Mouse (Mus musculus) heart, embryonic 14.5 days (tissue): ENCODE data around the gene Cdk18. TPM values are rescaled to one million over a fixed set of nuclear protein-coding genes. Genes with fewer than 3 reads are reported as not detected.

Experiments
- ATAC-seq: fragments of 200-750 bp; cut with Nextera tagmentation; 2 replicates; pipeline ENCODE4 v1.8.0; 2017; ENCODE audit warnings: low read depth, moderate TSS enrichment; ENCODE audit not compliant: insufficient number of reproducible peaks, insufficient read depth, low FRiP score
- H3K27ac ChIP-seq, 2 experiments: fragments of 200-500 bp in 1 of 2; fragments of 300-500 bp in 1 of 2; sonication (generic) in 1 of 2; replicated peaks in 1 of 2; 2 replicates each; pipeline ENCODE4 v1.5.1; 2012 to 2014; ENCODE audit warnings: low read depth in 2 of 2, low read length in 2 of 2, control low read depth in 1 of 2, mild to moderate bottlenecking in 1 of 2, mixed read lengths in 1 of 2; ENCODE audit not compliant: control insufficient read depth in 1 of 2, insufficient read depth in 1 of 2
- H3K27me3 ChIP-seq: fragments of 300-500 bp; sonication (generic); 2 replicates; pipeline ENCODE4 v1.6.1; 2014; ENCODE audit warnings: mild to moderate bottlenecking, low read length, control low read depth; ENCODE audit not compliant: control insufficient read depth, insufficient read depth
- H3K36me3 ChIP-seq: fragments of 300-500 bp; sonication (generic); 2 replicates; pipeline ENCODE4 v1.6.1; 2014; ENCODE audit warnings: mild to moderate bottlenecking, control low read depth, low read length, mixed read lengths; ENCODE audit not compliant: control insufficient read depth, insufficient read depth
- H3K4me1 ChIP-seq, 2 experiments: fragments of 200-500 bp in 1 of 2; fragments of 300-500 bp in 1 of 2; sonication (generic) in 1 of 2; 2 replicates each; pipeline ENCODE4 v1.6.1; 2012 to 2014; ENCODE audit warnings: low read length in 2 of 2, control low read depth in 1 of 2, mixed read lengths in 1 of 2; ENCODE audit not compliant: control insufficient read depth in 2 of 2, insufficient read depth in 2 of 2
- H3K4me2 ChIP-seq: fragments of 300-500 bp; sonication (generic); 2 replicates; pipeline ENCODE4 v1.6.1; 2014; ENCODE audit warnings: mild to moderate bottlenecking, low read length
- H3K4me3 ChIP-seq, 2 experiments: fragments of 200-500 bp in 1 of 2; fragments of 300-500 bp in 1 of 2; sonication (generic) in 1 of 2; 2 replicates each; pipeline ENCODE4 v1.5.1; 2012 to 2014; ENCODE audit warnings: low read length in 2 of 2, mild to moderate bottlenecking in 2 of 2, control low read depth in 1 of 2, low read depth in 1 of 2, moderate library complexity in 1 of 2; ENCODE audit not compliant: control insufficient read depth in 1 of 2, insufficient read depth in 1 of 2
- H3K9ac ChIP-seq: fragments of 300-500 bp; sonication (generic); 2 replicates; pipeline ENCODE4 v1.6.1; 2014; ENCODE audit warnings: mild to moderate bottlenecking, low read length
- H3K9me3 ChIP-seq: fragments of 300-500 bp; sonication (generic); 2 replicates; pipeline ENCODE4 v1.6.1; 2016; ENCODE audit warnings: low read length, control low read depth; ENCODE audit not compliant: control insufficient read depth
- WGBS: fragments of 180-500 bp; shearing (Covaris S2); extraction: QIAGEN DNeasy Blood & Tissue Kit; methylation state at CpG from one replicate; pipeline ENCODE4 v1.1.7; 2014; 5-methylcytosine and 5-hydroxymethylcytosine counted together
- polyA plus RNA-seq: library from polyadenylated mRNA; unstranded; fragments of >200 nt; fragmentation: Nextera tagmentation; extraction: Ambion mirVana; gene quantifications from 2 replicates; pipeline ENCODE4 v1.2.1, GENCODE M21; 2014

Cdk18 gene
- polyA plus RNA-seq, 1 experiment from 2014 or later, result 2.9 TPM

GRCm38 (mm10) chr1:132098076-132098475 is 41.4 kb downstream of the Cdk18 start:
- Histone ChIP-seq H3K9me3 (no peaks in the 10 kb centered on the region), H3K36me3 (no peaks in the 10 kb centered on the region), H3K4me1 (peaks cover 9 to 11% of the 10 kb centered on the region in 2 experiments), H3K4me3 (no peak overlapping the region), H3K9ac (no peak overlapping the region), H3K4me2 (no peak overlapping the region), H3K27me3 (no peaks in the 10 kb centered on the region), H3K27ac (no peak overlapping the region)
- WGBS, result 64% methylated on average over 1 of the region's 1 CpGs
- ATAC-seq, result no peak

GRCm38 (mm10) chr1:132095356-132096004 is 44.0 kb downstream of the Cdk18 start:
- peak overlapping the region; percentile 36 to 39; a peak in 3 of 4 replicates for H3K27ac ChIP-seq
- 20% methylated on average over 11 of the region's 11 CpGs for WGBS
- H3K27me3 ChIP-seq, result no peaks in the 10 kb centered on the region
- no peak overlapping the region for H3K9ac ChIP-seq
- no peak overlapping the region for H3K4me2 ChIP-seq
- H3K9me3 ChIP-seq, result no peaks in the 10 kb centered on the region
- no peaks in the 10 kb centered on the region for H3K36me3 ChIP-seq
- ATAC-seq, result peak; percentile 84
- peaks cover 9 to 11% of the 10 kb centered on the region in 2 experiments for H3K4me1 ChIP-seq
- no peak overlapping the region for H3K4me3 ChIP-seq

- Histone ChIP-seq H3K9me3 (no peaks in the 10 kb centered on the region), H3K36me3 (no peaks in the 10 kb centered on the region), H3K27me3 (no peaks in the 10 kb centered on the region), H3K27ac (no peak overlapping the region), H3K4me2 (no peak overlapping the region), H3K4me1 (peaks cover 9 to 11% of the 10 kb centered on the region in 2 experiments), H3K4me3 (no peak overlapping the region), H3K9ac (no peak overlapping the region)
- WGBS, result 92% methylated on average over 4 of the region's 4 CpGs
- ATAC-seq, result no peak
These were observed 46.2 kb downstream of the Cdk18 start for GRCm38 (mm10) chr1:132093269-132093668.

GRCm38 (mm10) chr1:132090266-132090665 is 49.2 kb downstream of the Cdk18 start:
- no peak for ATAC-seq
- no peak overlapping the region for H3K27ac ChIP-seq
- H3K9me3 ChIP-seq, result no peaks in the 10 kb centered on the region
- H3K4me3 ChIP-seq, result no peak overlapping the region
- peaks cover 1 to 3% of the 10 kb centered on the region in 2 experiments for H3K4me1 ChIP-seq
- no peak overlapping the region for H3K9ac ChIP-seq
- no peaks in the 10 kb centered on the region for H3K27me3 ChIP-seq
- H3K36me3 ChIP-seq, result no peaks in the 10 kb centered on the region
- no peak overlapping the region for H3K4me2 ChIP-seq
- WGBS, result 76% methylated on average over 4 of the region's 4 CpGs

- 81% methylated on average over 6 of the region's 6 CpGs for WGBS
- H3K9me3 ChIP-seq, result no peaks in the 10 kb centered on the region
- H3K4me3 ChIP-seq, result no peak overlapping the region
- H3K4me1 ChIP-seq, result no peaks in the 10 kb centered on the region
- no peak overlapping the region for H3K4me2 ChIP-seq
- H3K27ac ChIP-seq, result no peak overlapping the region
- H3K9ac ChIP-seq, result no peak overlapping the region
- no peak for ATAC-seq
- no peaks in the 10 kb centered on the region for H3K27me3 ChIP-seq
- H3K36me3 ChIP-seq, result no peaks in the 10 kb centered on the region
These were observed 49.7 kb downstream of the Cdk18 start for GRCm38 (mm10) chr1:132089767-132090166.

- Histone ChIP-seq H3K9me3 (no peaks in the 10 kb centered on the region), H3K9ac (no peak overlapping the region), H3K4me3 (no peak overlapping the region), H3K27ac (no peak overlapping the region), H3K4me2 (no peak overlapping the region), H3K27me3 (no peaks in the 10 kb centered on the region), H3K36me3 (no peaks in the 10 kb centered on the region), H3K4me1 (no peaks in the 10 kb centered on the region)
- 69% methylated on average over 5 of the region's 5 CpGs for WGBS
- no peak for ATAC-seq
These were observed 51.3 kb downstream of the Cdk18 start for GRCm38 (mm10) chr1:132088181-132088671.

GRCm38 (mm10) chr1:132085181-132086049 is 54.1 kb downstream of the Cdk18 start:
- Histone ChIP-seq H3K27me3 (no peaks in the 10 kb centered on the region), H3K4me2 (no peak overlapping the region), H3K9ac (no peak overlapping the region), H3K4me3 (no peak overlapping the region), H3K36me3 (no peaks in the 10 kb centered on the region), H3K27ac (no peak overlapping the region), H3K4me1 (no peaks in the 10 kb centered on the region), H3K9me3 (0 out of 2 replicates have a peak, but pooled peaks cover 5% of the 10 kb centered on the region)
- WGBS, result 63% methylated on average over 7 of the region's 7 CpGs
- no peak for ATAC-seq
